Mouse (Mus musculus) megakaryocyte-erythroid progenitor cell, adult 5-6 weeks (primary cell): ENCODE data around the gene Ccdc71l. TPM values are rescaled to one million over a fixed set of nuclear protein-coding genes. Genes with fewer than 3 reads are reported as not detected.

ENCODE experiments used
- ATAC-seq: replicated peaks from 2 replicates; pipeline ENCODE4 v1.8.0; 2016; ENCODE audit warnings: mild to moderate bottlenecking, inconsistent platforms; ENCODE audit not compliant: severe bottlenecking, poor library complexity, low FRiP score, low TSS enrichment
- total RNA-seq, 2 experiments: library from RNA; stranded (forward) in 1 of 2; stranded (reverse) in 1 of 2; fragments of 200-1000, 215-1000 nt in 1 of 2; fragments of >200 nt in 1 of 2; fragmentation: Nextera tagmentation in 1 of 2; gene quantifications; 2 replicates each; pipeline ENCODE4 v1.2.3; 2014 to 2017

Ccdc71l gene
- total RNA-seq (2014; fragmentation: Nextera tagmentation) (10.4 and 15.1 TPM in 2 replicates), total RNA-seq (2017) (17.1 and 23.9 TPM in 2 replicates)

GRCm38 (mm10) chr12:32378528-32379295 is at the start of gene Ccdc71l:
TSS of gene Ccdc71l (plus strand) at chr12:32378704.
- peak; percentile 96 for ATAC-seq

DNA sequence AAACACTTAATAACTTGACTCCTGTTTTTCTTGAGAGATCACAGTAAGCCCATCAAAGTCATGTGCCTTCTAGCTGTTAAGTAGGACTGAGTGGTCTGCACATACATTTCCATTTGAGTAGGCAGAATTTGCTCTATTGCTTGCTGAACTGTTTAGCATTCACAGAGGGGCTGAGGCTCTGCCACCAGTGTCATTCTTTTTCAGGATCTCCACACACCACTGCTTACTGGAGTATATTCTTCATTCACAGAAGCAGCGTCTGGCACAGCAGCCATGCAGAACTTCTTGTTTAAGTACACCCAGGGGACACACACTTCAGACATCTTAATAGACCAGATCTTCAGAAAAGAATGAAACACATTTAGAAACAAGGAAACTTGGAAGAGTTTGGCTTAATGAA is 39.4 kb upstream of the Ccdc71l start:
- ATAC-seq = no peak

- no peak for ATAC-seq
Observed at GRCm38 (mm10) chr12:32343487-32343886, 35.0 kb upstream of the Ccdc71l start.

DNA sequence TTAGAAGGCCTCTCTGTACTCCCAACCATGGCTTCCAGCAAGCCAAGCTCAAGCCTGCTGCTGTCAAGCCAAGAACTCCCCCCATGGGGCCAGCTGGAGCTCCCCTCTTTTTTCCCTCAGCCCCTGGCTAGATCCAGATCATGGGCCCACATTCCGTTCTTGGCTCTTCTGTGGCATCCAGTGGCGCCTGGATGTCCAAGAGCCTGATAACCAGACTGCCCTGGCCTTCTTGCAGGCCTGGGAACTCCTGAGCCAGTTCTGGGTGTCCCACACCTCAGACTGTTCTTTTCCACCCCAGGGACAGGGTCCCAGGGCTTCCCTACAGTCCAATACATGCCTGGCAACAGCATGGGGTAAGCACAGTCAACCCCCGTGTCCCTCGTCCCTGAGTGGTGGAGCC is 32.4 kb upstream of the Ccdc71l start:
- ATAC-seq = no peak

DNA sequence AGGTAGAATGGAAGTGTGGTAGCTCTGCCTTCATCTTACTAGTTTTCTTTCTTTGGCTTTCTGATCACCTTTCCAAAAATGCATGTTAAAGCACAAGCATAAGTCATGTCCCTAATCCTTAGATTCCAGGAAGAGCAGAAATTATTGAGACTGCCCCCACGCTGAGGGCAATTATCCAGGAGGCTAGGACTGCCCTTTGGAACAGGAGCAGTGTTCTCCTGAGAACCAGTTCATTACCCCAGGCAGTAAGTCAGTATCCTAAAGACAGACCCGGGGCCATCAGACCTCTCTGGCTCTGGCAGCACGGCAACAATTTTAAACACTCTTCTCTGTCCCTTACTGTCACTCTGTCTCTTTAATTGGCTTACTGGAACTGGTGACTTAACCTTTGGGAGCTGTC is 30.0 kb upstream of the Ccdc71l start:
- ATAC-seq = no peak

DNA sequence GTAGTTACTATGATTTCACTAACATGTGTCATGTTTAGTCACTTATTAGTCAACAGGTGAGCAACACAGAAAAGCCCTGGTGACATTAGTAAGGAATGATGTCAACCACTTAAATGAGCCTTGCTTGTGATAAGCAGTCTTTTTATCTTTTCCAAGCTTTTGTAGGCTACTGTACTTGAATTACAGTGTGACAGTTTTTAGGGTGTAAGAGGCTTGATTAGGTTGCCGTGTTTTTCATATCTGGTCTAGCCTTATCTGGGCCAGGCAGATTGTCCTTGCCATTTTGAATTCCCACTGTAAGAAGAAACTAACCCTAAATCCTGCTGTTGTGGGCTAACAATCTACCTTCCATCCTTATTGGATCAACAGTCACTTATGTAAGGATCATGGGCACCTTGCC is 26.6 kb upstream of the Ccdc71l start:
- peak; percentile 93 for ATAC-seq

DNA sequence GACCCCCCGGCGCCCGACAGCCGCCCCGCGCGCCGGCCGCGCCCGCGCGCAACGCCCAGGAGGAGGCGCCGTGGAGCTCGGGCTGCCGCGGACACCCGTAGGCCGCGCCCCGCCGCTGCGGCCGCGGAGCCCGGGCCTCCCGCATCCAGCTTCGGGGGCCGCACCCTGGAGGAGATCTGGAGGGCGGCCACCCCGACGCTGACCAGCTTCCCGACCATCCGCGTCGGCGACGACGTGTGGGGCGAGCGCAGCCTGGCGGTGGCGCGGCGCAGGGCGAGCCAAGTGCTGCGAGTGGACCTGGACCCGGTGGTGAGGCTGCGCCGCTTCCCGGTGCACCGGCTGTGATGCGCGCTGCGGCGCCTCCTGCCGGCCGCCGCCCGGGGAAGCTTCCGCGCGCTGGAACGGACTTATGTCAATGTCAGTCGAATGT is 807 bp downstream of the Ccdc71l start:
- ATAC-seq = peak; percentile 69

DNA sequence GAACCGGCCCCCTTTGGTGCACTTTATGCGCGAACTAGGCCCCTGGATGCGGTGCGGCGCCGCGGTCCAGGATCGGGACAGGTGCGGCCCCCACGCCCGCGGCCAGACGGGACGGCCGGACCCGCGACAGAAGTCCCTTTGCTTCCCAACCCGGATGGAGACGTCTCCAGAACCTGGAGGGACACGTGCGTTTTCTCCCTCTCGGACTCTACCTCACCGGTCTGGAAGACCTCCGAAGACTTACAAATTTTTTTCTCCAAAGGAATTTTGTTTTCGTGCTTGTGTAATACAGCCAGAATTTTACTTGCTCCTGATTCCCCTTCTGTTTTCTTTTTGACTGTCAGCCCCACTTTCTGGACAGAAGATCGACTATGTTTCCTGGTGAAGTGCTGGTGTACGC is 1.2 kb downstream of the Ccdc71l start:
- ATAC-seq = no peak

- ATAC-seq = no peak
Observed at GRCm38 (mm10) chr12:32380457-32380856, 2.0 kb downstream of the Ccdc71l start.

GRCm38 (mm10) chr12:32381011-32381410 is 2.5 kb downstream of the Ccdc71l start:
- no peak for ATAC-seq

DNA sequence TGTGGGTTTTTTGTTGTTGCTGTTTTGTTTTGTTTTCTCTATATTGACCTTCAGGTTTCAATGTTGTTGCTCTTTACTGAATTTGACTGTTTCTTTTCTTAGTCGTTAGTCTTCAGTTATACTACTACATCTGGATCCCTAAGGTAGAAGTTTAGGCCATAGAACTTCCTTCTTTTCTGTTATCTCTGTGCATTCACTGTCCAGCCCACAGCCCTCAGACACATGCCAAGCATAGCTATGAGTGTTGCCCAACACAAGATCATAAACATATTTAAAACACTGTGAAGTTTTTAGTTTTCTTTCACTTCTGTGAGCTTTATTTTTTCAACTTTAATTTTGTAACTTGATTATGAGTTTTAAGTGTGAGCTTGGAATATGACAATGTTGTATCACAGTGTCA is 41.0 kb downstream of the Ccdc71l start:
- ATAC-seq = no peak

GRCm38 (mm10) chr12:32427832-32428231 is 49.3 kb downstream of the Ccdc71l start:
- no peak for ATAC-seq

GRCm38 (mm10) chr12:32431004-32431403 is 52.5 kb downstream of the Ccdc71l start:
- ATAC-seq = no peak

Other genes starting within 250 kb of the Ccdc71l start
- 14.2 and 24.4 TPM in 2 replicates for gene Pik3cg, start 170.0 kb upstream of the Ccdc71l start, total RNA-seq (2014; fragmentation: Nextera tagmentation)
- 12.0 and 16.1 TPM in 2 replicates for gene Pik3cg, start 170.0 kb upstream of the Ccdc71l start, total RNA-seq (2017)